Mouse (Mus musculus) midbrain, embryonic 13.5 days (tissue): ENCODE results near the gene Cacnb2. TPM values are rescaled to one million over a fixed set of nuclear protein-coding genes. Genes with fewer than 3 reads are reported as not detected.

ENCODE experiments used
- ATAC-seq: fragments of 200-750 bp; cut with Nextera tagmentation; 2 replicates; pipeline ENCODE4 v1.8.0; 2017; ENCODE audit warnings: mild to moderate bottlenecking, moderate TSS enrichment, moderate library complexity
- H3K27ac ChIP-seq: fragments of 300-500 bp; sonication (generic); 2 replicates; pipeline ENCODE4 v1.5.1; 2015; ENCODE audit warnings: inconsistent platforms, mild to moderate bottlenecking, moderate library complexity
- H3K27me3 ChIP-seq: fragments of 300-500 bp; sonication (generic); 2 replicates; pipeline ENCODE4 v1.6.1; 2015; ENCODE audit warnings: mild to moderate bottlenecking, inconsistent platforms
- H3K36me3 ChIP-seq: fragments of 300-500 bp; sonication (generic); 2 replicates; pipeline ENCODE4 v1.6.1; 2015; ENCODE audit warnings: mild to moderate bottlenecking, inconsistent platforms
- H3K4me1 ChIP-seq: fragments of 300-500 bp; sonication (generic); replicated peaks from 2 replicates; pipeline ENCODE4 v1.6.1; 2015; ENCODE audit warnings: inconsistent platforms
- H3K4me2 ChIP-seq: fragments of 300-500 bp; sonication (generic); replicated peaks from 2 replicates; pipeline ENCODE4 v1.6.1; 2015; ENCODE audit warnings: moderate library complexity, mild to moderate bottlenecking, inconsistent platforms
- H3K4me3 ChIP-seq: fragments of 300-500 bp; sonication (generic); replicated peaks from 2 replicates; pipeline ENCODE4 v1.5.1; 2015; ENCODE audit warnings: mild to moderate bottlenecking, inconsistent platforms
- H3K9ac ChIP-seq: fragments of 300-500 bp; sonication (generic); replicated peaks from 2 replicates; pipeline ENCODE4 v1.6.1; 2015; ENCODE audit warnings: mild to moderate bottlenecking, inconsistent platforms
- H3K9me3 ChIP-seq: fragments of 300-500 bp; sonication (generic); 2 replicates; pipeline ENCODE4 v1.6.1; 2016; ENCODE audit warnings: mild to moderate bottlenecking, inconsistent platforms
- WGBS: fragments of 180-500 bp; shearing (Covaris S2); methylation state at CpG from one replicate; pipeline ENCODE4 v1.1.7; 2015; 5-methylcytosine and 5-hydroxymethylcytosine counted together
- polyA plus RNA-seq: library from polyadenylated mRNA; unstranded; fragments of >200 nt; fragmentation: Nextera tagmentation; extraction: Ambion mirVana; gene quantifications from 2 replicates; pipeline ENCODE4 v1.2.1, GENCODE M21; 2015

The Cacnb2 gene
- polyA plus RNA-seq, 1 experiment from 2014 or later: 3.9 TPM

DNA sequence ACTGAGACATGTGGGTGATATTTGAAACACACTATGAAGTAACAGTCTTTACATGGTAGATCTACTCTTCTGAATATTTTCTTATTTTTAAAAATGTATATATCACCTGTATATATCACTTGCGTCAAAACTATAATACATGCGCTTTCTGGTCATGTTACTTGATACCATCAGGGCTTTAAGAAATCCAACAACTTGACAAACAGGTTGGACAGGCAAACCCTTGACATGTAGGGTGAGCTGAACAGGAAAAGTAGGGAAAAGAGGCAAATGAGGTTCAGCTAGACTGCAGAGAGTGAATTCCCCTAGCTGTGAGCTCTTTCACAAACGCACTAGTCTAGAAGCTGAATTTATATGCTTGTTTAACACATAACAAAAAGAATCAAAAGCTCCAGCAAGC lies 423.9 kb downstream of the Cacnb2 start:
- Histone ChIP-seq H3K9ac (no peak overlapping the region), H3K4me3 (no peak overlapping the region), H3K9me3 (no peaks in the 10 kb centered on the region), H3K36me3 (peaks cover 10% of the 10 kb centered on the region), H3K4me1 (no peaks in the 10 kb centered on the region), H3K4me2 (no peak overlapping the region), H3K27me3 (no peaks in the 10 kb centered on the region), H3K27ac (no peak overlapping the region)
- no peak for ATAC-seq
- 96% methylated on average over 3 of the region's 3 CpGs for WGBS

- Histone ChIP-seq H3K4me2 (no peak overlapping the region), H3K9ac (no peak overlapping the region), H3K27ac (no peak overlapping the region), H3K9me3 (no peaks in the 10 kb centered on the region), H3K4me1 (no peaks in the 10 kb centered on the region), H3K4me3 (no peak overlapping the region), H3K27me3 (no peaks in the 10 kb centered on the region), H3K36me3 (peaks cover 13% of the 10 kb centered on the region)
- WGBS: 89% methylated on average over 1 of the region's 1 CpGs
- ATAC-seq: no peak
Observed at GRCm38 (mm10) chr2:15027816-15028215, 424.9 kb downstream of the Cacnb2 start.

Other genes with a start within 250 kb of the Cacnb2 start
- gene Slc39a12, start 214.8 kb upstream of the Cacnb2 start, polyA plus RNA-seq: 1.4 and 2.4 TPM in 2 replicates